Mouse (Mus musculus) heart, adult 2 months (tissue): ENCODE measurements around the gene Gm28042.

Experiments
- CTCF ChIP-seq: fragments of 200-600 bp; IDR thresholded peaks from 2 replicates; pipeline ENCODE4 v1.8.1; 2022; ENCODE audit warnings: antibody characterized with exemption, mild to moderate bottlenecking, moderate library complexity
- POLR2A ChIP-seq: fragments of 200-500 bp; IDR thresholded peaks from 2 replicates; pipeline ENCODE4 v1.6.1; 2011; ENCODE audit warnings: mild to moderate bottlenecking, low read depth, low read length, control low read depth; ENCODE audit not compliant: insufficient read depth

DNA sequence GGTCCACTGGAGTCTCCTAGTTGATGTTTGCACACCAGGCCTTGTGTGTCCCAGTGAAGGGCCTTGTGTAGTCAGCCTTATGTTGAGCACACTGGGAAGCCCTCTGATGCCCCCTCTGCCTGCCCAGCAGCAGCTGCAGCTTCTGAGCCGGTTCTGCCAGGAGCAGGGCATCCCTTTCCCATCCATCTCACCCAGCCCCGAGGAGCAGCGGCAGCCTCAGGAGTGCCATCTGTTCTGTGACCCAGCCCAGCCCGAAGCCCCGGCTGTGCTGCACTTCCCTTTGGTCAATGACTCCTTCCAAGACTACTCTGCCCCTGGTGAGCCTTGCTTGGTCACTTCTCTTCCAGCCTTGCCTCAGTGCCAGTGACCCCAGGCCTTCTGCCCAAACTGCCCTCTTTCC is 13.7 kb downstream of the Gm28042 start:
- TF ChIP-seq CTCF: no peak
- TF ChIP-seq POLR2A: no peak
